Mouse (Mus musculus) MEL-GATA-1-ER (cell line): ENCODE data around the gene Tap2.
"Not testable (repeated sequence)": the region's sequence is repeated elsewhere in the genome, so short reads cannot be mapped to it uniquely, and the experiment has no call there.

Experiments used
- DNase-seq: peaks from one replicate; pipeline ENCODE4 v3.0.0-alpha.2; 2012; ENCODE audit warnings: low read depth; ENCODE audit errors: extremely low read depth

Tap2 gene

DNA sequence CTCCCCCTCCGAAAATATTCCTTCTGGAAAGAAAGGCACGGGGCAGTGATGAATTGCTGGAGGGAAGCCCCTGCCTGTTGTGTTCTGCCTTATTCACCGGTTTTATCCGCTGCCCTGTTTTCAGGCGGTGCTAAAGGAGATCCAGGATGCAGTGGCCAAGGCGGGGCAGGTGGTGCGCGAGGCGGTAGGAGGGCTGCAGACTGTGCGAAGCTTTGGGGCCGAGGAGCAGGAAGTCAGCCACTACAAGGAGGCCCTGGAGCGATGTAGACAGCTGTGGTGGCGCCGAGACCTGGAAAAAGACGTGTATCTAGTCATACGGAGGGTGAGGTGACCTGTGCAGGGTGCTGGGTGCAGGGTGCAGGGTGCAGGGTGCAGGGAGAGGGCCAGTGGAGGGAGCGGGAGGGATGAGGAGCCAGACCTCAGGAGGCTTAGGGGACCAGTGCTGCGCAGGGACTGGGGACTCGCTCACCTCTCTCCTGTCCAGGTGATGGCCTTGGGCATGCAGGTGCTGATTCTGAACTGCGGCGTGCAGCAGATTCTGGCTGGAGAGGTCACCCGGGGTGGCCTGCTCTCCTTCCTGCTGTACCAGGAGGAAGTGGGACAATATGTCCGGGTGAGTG is 8.5 kb downstream of the Tap2 start:
- no peak for DNase-seq

DNA sequence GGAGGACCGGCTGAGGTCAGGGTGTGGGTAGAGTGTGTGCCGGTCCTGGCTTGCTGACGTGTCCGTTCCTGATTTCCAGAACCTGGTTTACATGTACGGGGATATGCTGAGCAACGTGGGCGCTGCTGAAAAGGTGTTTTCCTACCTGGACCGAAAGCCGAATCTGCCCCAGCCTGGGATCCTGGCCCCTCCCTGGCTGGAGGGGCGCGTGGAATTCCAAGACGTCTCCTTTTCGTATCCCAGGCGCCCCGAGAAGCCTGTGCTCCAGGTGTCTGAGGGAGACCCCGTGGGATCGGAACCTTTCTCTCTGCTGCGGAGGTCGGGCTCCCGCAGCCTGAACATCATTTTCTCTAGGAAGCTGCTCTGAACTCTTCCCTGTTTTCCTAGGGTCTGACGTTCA is 10.6 kb downstream of the Tap2 start:
- no peak for DNase-seq

DNA sequence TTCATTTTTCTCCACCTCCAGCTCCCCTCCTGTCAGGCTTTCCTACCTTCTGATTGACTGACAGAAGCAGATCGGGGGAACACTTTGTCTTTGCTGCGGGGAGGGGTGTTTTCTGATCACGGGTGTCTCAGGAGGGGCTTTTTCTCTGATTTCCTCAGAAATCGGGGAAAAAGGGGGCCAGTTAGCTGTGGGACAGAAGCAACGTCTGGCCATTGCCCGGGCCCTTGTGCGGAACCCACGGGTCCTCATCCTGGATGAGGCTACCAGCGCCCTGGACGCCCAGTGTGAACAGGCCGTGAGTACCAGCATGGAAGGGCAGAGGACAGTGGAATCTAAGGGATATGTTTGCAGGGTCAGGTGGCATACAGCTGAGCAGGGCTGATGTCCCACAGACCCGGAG is 11.8 kb downstream of the Tap2 start:
- no peak for DNase-seq

DNA sequence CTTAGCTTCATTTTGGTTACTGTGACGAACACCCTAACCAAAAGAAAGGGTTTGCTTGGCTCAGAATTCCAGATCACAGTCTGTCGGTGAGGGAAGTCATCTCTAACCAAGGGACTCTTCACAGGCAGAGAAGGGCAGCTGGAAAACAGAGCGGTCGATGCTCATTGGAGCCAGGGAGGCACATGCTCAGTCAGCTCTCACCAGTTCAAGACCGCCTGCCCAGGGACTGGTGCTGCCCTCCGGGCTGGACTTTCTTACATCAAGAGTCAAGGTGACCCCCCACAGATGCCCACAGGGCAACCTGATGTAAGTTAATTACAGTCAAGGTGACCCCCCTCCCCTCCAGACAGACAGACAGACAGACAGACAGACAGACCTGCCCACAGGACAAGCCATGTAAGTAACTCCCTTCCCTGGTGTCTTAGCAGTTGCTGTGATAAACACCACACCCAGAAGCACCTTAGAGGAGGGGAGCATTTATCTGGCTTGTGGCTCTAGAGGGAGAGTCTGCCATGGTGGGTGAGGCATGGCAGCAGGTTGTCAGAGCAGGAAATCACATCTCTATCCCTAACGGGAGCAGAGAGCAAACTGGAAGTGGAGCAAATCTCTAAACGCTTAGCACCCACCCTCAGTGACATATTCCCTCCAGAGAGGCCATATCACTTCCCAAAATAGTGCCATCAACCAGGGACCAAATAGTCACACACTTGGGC is 14.0 kb downstream of the Tap2 start:
- DNase-seq, result no peak

DNA sequence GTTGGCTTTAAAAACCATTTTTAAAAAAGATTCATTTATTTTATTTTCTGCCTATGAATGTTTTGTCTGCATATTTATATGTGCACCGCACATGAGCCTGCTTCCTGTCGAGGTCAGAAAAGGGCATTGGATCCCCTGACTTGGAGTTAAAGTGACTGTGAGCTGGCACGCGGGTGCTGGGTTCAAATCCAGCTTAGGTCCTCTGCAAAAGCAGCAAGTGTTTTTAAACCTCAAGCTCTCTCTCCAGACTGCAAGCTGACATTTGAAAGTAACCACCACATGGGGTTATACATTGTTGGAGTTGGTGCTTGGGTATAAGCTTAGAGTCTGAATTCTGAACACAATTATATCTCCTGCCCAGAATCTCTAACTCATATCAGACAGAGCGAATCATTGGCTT is 14.7 kb downstream of the Tap2 start:
- DNase-seq, result no peak

DNA sequence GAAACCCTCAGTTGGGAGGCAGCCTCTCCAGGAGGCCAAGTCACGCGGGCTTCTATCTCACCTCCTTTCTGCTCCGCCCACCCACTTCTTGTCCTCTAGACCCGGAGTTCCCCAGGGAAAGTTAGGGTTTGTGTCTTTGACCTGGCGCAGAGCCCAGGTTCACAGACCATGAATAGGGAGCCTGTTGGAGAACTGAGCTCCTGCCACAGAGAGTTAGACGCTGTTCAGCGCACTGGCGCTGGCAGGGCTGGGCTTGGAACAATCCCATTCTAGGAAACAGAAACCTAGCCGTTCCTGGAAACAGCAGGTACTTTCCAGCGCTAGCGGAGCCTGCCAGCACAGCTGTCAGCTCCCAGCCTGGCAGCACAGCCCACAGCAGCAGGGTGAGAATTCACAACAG is 15.3 kb downstream of the Tap2 start:
- no peak for DNase-seq

DNA sequence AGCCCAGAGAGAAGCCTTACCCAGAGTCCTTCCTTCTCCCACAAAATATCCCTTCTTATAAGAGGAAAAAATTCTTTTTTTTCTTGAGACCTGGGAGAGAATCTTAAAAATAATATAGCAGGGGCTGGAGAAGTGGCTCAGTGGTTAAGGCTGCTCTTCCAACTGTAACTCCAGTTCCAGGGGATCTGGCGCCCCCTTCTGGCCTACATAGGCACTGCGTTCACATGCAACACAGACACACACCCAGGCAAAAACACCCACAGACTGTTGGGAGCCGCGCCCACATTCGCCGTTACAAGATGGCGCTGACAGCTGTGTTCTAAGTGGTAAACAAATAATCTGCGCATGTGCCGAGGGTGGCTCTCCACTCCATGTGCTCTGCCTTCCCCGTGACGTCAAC is 15.8 kb downstream of the Tap2 start:
- DNase-seq, result not testable (repeated sequence)

DNA sequence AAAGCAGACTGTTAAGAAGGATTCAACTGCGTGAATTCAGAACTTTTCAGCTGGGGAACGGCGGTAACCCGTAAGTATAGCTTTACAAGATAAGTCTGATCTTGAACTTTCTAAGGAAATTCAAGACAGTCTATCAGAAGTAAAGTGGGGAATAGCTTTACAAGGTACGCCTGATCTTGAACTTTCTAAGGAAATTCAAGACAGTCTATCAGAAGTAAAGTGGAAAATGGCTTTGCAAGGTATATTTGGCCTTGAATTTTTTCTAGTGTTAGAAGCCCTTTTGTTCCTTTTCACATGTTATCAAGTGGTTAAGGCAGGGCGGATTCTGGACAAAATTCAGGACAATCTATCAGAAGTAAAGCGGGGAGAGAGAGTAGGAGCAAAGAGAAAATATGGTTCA is 16.5 kb downstream of the Tap2 start:
- not testable (repeated sequence) for DNase-seq

DNA sequence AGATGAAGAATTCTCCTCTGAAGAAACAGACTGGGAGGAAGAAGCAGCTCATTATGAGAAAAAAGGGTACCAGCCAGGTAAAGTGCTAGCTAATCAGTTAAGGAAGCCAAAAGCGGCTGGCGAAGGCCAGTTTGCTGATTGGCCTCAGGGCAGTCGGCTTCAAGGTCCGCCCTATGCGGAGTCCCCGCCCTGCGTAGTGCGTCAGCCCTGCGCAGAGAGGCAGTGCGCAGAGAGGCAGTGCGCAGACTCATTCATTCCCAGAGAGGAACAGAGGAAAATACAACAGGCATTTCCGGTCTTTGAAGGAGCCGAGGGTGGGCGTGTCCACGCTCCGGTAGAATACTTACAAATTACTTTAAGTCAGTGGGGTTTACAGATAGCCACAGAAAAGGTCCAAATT is 17.1 kb downstream of the Tap2 start:
- not testable (repeated sequence) for DNase-seq

DNA sequence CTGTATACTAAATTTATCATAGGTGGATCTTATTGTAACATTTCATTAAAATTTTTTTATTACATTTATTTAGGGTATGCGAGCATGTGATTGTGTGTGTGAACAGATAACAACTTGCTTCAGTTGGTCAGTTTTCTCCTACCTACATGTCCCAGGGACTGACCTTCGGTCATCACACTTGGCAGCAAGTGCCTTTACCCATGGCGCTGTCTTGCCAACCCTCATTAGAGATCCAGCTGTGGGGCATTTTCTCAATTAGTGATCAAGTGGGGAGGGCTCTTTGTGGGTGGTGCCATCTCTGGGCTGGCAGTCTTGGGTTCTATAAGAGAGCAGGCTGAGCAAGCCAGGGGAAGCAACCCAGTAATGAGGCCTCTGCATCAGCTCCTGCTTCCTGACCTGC is 21.5 kb downstream of the Tap2 start:
- DNase-seq, result no peak

DNA sequence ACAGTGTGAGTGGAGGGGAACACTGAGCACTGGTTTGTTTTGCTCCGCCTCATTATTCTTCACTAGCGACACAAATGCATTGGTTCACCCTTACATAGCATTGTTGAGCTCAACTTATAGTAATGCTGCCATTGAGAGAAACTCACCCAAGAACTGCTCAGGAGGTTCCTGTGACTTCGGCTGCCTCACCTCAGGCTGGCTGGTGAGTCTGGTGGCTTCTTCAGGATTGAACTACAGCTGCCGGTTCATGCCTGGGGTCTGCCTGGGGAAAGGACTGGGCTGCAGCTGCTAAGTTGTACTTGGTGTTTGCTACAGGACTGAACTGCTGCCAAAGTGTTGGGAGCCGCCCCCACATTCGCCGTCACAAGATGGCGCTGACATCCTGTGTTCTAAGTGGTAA is 22.1 kb downstream of the Tap2 start:
- no peak for DNase-seq

DNA sequence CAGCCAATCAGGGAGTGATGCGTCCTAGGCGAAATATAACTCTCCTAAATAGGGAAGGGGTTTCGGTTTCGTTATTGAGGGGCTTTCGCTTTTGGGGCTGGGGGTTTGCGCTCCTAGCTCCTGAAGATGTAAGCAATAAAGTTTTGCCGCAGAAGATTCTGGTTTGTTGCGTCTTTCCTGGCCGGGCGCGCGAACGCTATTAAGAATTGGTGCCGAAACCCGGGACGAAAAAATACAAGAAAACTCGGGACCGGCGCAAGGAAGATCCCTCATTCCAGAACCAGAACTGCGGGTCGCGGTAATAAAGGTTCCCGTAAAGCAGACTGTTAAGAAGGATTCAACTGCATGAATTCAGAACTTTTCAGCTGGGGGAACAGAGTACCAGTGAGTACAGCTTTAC is 22.6 kb downstream of the Tap2 start:
- DNase-seq, result not testable (repeated sequence)

DNA sequence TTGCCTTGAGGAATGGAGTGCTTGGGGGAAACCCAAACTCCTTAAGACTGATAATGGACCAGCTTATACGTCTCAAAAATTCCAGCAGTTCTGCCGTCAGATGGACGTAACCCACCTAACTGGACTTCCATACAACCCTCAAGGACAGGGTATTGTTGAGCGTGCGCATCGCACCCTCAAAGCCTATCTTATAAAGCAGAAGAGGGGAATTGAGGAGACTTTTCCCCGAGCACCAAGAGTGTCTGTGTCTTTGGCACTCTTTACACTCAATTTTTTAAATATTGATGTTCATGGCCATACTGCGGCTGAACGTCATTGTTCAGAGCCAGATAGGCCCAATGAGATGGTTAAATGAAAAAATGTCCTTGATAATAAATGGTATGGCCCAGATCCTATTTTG is 27.6 kb downstream of the Tap2 start:
- not testable (repeated sequence) for DNase-seq

DNA sequence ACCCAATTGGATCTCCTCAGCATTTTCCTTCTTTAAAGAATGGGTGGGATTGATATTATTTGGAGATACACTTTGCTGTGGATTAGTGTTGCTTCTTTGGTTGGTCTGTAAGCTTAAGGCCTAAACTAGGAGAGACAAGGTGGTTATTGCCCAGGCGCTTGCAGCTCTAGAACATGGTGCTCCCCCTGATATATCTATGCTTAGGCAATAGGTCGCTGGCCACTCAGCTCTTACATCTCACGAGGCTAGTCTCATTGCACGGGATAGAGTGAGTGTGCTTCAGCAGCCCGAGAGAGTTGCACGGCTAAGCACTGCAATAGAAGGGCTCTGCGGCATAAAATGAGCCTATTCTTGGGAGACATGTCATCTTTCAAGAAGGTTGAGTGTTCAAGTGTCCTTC is 28.7 kb downstream of the Tap2 start:
- not testable (repeated sequence) for DNase-seq

DNA sequence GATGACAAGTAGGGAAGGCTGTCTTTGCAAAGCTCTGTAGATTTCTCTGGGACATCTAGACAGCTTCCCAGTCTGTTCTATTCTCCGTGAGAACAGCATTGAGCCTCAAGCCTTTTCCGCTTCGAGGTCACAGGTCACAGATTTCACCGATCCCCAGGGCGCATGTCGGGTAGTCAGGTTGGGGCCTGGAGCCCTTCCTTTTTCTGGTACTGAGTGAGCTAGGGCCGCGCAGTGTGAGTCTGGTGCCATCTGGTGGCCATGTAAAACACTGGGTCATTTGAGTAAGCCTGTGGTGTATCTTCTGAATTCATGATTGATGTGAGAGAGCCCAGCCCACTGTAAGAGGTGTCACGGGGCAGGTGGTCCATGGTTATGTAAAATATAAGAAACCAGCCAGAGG is 31.6 kb downstream of the Tap2 start:
- DNase-seq, result peak; percentile 60

DNA sequence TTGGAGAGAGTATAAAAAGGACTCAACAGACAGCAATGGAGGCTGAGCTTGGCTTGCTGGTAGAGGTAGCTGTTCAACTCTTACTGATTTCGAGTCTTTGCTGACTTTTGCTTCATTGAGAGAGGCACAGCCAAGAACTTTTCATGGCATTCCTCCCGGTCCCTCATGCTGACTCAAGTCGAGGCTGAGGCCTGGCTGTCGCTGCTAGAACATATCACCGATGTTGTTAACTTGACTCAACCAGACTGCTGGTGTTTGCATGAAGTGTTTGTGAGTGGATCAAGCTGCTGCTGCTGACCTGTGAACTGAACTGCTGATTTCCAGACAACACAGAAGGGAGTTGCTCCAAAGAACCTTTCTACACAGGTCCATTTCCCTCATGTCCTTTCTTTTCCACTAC is 33.4 kb downstream of the Tap2 start:
- no peak for DNase-seq

DNA sequence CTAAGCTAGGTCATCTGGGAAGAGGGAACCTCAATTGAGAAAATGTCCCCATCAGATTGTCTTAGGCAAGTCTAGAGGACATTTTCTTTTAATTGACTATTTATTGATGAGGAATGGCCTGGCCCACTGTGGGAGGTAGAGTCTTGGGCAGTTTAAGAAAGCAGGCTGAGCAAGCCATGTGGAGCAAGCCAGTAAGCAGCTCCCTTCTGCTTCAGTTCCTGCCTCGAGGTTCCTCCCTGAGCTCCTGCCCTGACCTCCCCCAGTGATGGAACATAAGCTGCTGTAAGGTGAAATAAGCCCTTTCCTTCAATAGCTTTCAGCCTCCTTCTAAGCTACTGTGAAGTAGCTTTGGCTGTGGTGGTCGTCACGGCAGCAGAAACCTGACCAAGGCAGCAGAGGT is 34.4 kb downstream of the Tap2 start:
- no peak for DNase-seq

DNA sequence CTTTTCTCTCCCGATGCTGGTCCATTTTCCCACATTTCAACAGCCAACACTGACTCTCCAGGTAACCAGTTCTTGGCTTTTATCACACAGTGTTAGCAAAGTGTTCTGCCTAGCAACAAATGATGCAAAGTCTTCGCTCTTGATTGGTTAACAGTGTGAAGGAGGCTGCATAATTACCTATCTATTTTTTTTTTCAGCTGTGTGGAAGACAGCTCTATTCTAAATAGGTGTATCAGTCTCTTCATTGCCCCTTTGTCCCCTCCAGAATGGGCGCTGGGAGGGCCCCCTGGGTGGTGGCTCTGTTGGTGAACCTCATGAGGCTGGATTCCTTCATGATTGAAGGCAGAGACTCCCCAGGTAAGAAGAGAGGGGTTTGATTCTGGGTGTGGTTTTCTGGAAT is 35.4 kb downstream of the Tap2 start, which contains the start of gene H2-Ob:
Gene H2-Ob, plus strand, starts transcription at position 198 of the 400 bp plus-strand sequence.
- peak; percentile 67 for DNase-seq

DNA sequence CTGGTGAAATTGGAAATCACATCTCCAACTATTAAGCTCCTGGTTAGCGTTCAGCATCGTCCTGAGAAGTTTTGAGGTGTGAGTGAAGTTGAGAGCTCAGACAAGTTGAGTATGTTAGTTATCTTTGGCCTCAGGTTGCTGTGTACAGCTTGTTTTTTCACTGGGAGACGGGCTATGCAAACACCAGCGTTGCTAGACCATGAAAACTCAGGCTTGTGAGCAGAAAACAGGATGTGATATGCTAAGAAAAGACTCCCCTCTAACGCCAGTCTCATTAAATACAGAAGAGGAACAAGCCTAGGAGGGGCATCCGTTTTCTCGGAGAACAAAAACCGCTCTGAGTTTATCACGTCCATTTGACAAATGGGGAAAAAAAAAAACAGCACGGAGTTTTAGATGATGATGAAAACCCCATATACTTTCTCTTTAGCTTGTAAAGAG is 36.3 kb downstream of the Tap2 start:
- DNase-seq, result peak; percentile 57

DNA sequence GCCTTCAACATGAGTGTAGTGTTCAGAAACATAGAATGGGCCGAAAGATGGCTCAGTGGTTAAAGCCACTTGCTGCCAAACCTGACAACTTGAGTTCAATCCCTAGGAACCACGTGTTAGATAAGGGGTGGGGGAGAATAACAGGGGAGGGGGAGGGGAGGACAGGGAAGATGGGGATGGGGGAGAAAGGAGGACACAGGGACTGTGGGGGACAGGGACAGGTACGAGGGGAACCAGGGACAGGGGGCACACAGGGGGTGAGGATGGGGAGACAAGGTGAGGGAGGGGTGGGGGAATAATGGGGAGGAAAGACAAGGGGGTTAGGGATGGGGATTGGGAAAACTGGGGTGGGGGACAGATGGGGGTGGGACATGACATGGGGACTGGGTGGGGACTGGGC is 37.0 kb downstream of the Tap2 start:
- DNase-seq, result no peak

DNA sequence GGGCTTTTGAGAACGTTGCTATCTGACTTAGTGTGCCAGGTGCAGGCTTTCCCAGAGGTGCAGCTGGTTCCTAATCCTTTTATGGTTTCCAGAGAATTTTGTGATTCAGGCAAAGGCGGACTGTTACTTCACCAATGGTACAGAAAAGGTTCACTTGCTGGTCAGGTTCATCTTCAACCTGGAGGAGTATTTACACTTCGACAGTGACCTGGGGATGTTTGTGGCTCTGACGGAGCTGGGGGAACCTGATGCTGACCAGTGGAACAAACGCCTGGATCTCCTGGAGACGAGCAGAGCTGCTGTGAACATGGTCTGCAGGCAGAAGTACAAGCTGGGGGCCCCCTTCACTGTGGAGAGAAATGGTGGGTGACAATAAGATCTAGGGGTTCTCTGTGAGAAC is 37.6 kb downstream of the Tap2 start:
- no peak for DNase-seq

DNA sequence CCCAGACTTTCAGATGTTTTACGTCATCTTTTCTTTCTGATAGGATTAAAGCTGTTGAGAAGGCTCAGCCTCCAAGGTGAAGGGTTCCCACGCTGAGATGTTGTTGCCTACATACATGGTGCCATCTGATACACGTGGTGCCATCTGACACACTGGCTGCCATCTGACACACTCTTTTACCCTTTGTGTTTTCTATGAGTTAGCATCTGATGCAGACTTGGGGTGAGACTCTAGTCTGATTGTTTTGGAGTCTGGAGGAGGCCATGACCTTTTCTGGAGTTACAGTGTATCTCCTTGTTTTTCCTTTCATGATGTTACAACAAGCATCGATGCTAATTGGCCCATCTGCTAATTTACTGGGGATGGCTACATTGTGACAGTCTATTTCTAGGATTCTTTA is 41.3 kb downstream of the Tap2 start:
- DNase-seq, result no peak

DNA sequence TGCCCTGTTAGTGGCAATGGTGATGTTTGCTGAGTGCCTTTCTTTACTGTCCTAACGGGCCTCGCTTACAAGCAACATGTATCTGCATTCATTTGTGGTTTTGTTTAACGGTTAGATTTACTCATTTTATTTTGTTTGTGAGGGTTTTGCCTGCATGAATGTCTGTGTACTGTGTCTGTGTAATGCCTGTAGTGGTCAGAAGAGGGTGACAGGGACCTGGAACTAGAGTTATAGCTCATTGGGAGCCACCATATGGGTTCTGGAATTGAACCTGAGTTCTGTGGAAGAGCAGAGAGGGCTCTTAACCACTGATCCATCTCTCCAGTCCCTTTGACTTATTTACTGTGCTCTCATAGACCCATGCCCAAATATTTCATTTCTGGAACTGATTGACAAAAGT is 43.7 kb downstream of the Tap2 start:
- no peak for DNase-seq
